Mouse (Mus musculus): Measurements from ENCODE around the gene Lst1.

Lst1 gene

DNA sequence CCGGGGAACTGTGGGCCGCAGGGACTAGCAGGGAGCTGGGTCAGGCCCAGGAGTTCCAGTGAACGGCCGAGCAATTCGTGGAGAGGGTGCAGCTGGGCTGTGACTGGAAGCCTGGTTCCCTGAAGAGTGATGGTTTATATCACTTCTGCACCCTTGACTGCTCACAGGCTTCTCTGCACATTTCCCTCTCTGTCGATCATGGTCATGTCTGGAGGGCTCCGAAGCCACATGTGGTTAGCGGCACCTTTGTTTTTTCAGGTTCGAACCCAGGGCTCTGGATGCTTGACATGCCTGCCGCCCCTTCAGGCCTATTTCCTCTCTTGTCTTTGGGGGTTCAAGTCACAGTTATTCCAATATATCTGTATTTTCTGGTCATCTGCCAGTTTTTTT lies 17.1 kb upstream of the Lst1 start:
- DNase-seq, result no peak

GRCm38 (mm10) chr17:35204494-35205379 lies 16.5 kb upstream of the Lst1 start, which contains the start of gene Lta:
TSS of gene Lta (minus strand) at chr17:35205351.
- DNase-seq, result no peak

- DNase-seq, result no peak
Observed at GRCm38 (mm10) chr17:35202442-35202841, 14.2 kb upstream of the Lst1 start.

DNA sequence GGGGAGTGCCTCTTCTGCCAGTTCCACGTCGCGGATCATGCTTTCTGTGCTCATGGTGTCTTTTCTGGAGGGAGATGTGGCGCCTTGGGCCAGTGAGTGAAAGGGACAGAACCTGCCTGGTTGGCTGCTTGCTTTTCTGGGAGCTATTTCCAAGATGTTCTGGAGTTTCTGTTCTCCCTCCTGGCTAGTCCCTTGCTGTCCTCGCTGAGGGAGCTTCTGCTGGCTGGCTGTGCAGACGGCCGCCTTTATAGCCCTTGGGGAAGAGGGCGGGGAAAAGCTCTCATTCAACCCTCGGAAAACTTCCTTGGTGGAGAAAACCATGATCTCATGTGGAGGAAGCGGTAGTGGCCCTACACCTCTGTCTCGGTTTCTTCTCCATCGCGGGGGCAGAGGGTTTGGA lies 13.5 kb upstream of the Lst1 start, which contains the start of gene Tnf:
Tnf (minus strand) TSS at position 221 of the 400 bp plus-strand sequence.
- no peak for DNase-seq

GRCm38 (mm10) chr17:35201128-35201527 lies 12.9 kb upstream of the Lst1 start:
- no peak for DNase-seq

DNA sequence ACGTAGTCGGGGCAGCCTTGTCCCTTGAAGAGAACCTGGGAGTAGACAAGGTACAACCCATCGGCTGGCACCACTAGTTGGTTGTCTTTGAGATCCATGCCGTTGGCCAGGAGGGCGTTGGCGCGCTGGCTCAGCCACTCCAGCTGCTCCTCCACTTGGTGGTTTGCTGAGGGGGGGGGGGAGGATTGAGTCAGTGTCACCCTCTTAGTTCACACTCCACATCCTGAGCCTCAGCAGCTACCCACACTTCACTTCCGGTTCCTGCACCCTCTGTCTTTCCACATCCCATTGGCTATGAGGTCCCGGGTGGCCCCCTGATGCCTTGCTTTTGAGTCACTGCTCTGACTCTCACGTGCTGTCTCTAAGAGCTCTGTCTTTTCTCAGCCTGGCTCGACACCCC lies 12.2 kb upstream of the Lst1 start:
- no peak for DNase-seq

GRCm38 (mm10) chr17:35198946-35199345 lies 10.7 kb upstream of the Lst1 start:
- no peak for DNase-seq

DNA sequence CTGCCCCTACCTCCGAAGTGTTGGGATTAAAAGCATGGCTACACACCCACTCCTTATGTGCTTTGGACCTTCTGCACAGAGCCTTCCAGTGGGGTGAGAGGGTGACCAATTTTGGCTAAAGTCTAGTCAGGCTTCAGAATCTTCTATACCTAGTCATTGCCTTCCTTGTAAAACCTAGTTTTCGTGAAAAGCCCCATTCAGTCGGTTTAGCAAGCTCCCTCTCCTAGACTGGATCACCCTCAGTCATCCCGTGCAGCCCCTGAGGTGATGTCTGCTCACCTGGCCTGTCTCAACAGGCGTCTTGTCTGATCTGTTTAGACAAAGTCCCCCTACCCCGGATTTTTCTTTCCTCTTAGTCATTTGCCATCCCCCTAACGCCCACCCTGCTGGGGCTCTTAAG lies 9.8 kb upstream of the Lst1 start:
- no peak for DNase-seq

GRCm38 (mm10) chr17:35197126-35197525 lies 8.9 kb upstream of the Lst1 start:
- no peak for DNase-seq

GRCm38 (mm10) chr17:35196321-35196641 lies 8.0 kb upstream of the Lst1 start:
- DNase-seq, result no peak

DNA sequence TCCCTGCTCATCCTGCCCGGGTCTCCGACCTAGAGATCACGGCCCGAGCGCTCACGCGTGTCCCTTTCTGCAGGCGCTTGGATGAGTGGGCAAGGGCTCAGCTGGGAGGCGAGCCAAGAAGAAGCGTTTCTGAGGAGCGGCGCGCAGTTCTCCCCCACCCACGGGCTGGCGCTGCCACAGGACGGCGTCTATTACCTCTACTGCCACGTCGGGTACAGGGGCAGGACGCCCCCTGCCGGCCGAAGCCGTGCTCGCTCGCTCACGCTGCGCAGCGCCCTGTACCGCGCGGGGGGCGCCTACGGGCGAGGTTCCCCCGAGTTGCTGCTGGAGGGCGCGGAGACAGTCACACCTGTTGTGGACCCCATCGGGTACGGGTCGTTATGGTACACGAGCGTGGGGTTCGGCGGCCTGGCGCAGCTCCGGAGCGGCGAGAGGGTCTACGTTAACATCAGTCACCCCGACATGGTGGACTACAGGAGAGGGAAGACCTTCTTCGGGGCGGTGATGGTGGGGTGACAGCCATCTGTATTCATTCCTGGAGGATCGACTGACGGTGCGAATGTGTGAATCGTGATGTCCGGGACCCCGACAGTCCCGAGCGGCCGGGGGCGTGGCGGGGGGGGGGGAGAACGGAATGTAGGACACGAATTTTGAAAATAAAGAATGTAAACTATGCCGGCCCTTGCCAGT lies 7.5 kb upstream of the Lst1 start:
- peak; percentile 90 for DNase-seq

DNA sequence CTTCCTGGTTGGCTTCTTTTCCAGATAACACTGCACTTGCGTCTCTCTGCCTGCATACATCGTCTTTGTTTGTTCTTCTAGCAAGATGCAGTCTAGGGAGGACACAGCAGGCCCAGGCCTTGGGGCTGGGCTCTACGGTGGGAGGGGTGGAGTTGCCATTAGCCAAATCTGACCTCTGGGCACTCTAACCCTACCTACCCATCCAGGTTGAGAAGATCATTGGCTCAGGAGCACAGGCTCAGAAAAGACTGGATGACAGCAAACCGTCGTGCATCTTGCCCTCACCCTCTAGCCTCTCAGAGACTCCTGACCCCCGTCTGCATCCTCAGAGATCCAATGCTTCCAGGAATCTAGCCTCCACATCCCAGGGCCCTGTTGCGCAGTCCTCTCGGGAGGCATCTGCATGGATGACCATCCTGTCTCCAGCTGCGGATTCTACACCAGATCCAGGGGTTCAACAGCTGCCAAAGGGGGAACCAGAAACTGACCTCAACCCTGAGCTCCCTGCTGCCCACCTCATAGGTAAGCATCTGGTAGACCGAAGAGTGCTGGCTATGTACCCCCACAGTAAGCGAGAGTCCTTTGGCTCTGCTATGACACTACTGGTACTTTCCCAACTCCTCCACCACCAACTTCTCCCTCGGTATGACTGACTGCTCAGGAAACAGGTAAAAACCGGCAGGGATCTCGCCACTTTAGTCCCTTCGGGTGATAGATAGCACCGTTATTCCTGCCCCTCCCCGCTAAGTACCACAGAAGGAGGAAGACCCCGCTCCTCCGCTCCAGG lies 6.8 kb upstream of the Lst1 start:
- DNase-seq, result no peak

DNA sequence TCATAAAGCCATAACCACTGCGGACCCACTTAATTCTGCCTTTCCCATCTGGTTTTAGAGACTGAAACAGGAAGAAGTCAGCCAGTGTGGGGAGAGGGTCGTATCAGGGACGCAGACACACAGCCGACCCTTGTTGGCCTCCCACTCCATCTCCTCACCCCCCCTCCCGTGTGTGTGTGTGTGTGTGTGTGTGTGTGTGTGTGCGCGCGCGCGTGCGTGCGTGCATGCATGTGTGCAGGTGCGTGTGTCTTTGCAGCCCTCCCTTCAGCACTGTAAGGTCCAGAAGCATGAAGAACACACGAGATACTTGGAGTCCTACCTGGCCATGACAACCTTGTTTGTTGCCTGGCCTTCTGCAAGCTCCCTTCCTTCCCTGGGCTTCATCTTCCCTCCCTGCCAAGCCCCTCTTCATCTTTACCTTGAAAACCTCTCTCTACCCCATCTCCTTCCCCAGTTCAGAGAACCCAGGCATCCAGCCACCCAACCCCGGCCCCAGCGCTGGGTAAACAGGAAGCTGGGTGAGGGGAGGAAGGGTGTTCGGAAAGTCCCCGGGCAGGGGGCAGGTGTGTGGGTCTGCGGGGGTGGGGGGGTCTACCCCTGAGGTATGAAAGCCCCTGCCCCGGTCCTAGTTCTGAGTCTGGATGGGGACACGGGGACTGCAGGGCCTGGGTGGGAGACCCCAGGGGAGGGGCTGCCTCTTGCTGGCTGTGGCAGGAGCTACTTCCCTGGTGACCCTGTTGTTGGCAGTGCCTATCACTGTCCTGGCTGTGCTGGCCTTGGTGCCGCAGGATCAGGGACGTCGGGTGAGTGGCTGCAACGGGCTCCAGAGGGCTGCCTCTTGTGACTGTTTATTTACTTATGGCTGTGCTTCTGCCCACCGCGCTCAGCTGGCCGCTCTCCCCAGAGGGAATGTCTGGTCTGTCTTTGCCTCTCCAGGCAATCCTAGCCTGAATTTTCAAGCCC lies 5.9 kb upstream of the Lst1 start, which contains the start of gene Ltb:
Ltb (plus strand) TSS at position 559 of the 963 bp plus-strand sequence.
- no peak for DNase-seq

DNA sequence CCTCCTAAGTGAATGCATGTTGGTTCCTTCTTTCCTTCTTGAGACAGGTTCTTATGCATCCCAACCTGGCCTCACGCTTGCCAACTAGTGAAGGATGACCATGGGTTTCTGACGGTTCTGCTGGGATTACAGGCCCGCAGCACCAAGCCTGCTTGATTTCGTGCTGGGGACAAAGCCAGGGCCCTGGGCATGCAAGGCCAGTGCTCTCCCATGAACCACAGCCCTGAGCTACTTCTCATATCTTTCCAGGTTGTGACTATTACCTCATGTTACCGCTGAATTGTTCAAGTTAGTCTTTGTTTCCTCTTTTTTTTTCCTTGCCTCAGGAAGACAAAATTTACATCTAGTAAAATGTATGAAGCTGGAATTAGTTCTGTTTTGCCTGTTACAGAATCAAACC lies 4.7 kb upstream of the Lst1 start:
- DNase-seq, result no peak

DNA sequence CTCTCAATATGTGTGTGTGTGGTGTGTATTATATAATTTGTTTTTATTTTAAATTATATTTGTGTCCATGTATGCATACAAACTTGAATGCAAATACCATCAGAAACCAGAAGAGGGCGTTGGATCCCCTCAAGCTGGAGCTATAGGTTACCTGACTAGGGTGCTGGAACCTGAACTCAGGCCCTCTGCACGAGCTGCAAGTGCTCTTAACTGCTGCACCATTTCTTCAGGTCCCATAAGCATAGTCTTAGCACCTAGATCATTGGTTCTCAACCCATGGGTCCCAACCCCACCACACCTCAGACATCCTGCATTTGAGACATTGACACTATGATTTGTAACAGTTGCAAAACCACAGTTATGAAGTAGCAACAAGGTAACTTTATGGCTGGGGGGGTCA lies 3.5 kb upstream of the Lst1 start:
- no peak for DNase-seq

DNA sequence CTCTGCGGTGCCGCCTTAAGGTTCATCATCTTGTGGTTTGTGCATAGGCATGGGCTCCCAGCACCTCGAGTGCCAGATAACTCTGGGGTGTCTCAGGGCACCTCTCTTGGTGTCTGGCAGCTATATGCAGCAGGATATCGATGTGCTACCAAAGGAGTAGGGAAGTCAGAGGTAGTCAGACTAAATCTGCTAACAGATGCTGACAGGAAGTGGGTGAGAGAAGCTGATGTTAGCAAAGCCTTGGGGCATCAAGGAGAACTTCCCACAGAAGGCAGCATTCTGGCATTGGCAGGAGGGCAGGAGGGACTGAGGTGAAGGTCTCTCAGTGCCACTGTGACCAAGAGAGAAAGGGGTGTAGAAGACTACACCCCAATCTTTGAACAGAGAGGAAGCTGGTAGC lies 1.9 kb upstream of the Lst1 start:
- DNase-seq, result no peak

DNA sequence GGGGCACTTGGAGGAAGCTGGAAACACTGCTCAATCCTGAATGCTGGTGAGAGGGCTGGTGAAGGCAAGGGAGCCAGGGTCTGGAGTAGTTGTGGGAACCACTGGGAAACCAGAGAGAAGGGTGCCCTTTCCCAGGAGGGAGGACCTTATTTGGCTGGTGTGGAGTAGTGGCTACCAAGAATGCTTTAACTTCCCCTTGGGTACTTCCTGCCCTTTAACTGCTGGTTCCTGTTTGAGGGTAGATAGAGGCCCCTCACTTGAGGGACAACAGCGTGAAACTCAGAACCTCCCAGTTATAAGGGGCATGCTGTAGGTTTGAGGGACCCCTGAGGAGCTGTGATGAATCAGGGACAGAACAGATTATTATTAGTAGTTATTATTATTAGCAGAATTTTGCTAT lies 947 bp upstream of the Lst1 start:
- no peak for DNase-seq

- no peak for DNase-seq
Observed at GRCm38 (mm10) chr17:35187345-35187744, 894 bp downstream of the Lst1 start.

- peak; percentile 51 for DNase-seq
Observed at GRCm38 (mm10) chr17:35186681-35187080, 1.6 kb downstream of the Lst1 start.

DNA sequence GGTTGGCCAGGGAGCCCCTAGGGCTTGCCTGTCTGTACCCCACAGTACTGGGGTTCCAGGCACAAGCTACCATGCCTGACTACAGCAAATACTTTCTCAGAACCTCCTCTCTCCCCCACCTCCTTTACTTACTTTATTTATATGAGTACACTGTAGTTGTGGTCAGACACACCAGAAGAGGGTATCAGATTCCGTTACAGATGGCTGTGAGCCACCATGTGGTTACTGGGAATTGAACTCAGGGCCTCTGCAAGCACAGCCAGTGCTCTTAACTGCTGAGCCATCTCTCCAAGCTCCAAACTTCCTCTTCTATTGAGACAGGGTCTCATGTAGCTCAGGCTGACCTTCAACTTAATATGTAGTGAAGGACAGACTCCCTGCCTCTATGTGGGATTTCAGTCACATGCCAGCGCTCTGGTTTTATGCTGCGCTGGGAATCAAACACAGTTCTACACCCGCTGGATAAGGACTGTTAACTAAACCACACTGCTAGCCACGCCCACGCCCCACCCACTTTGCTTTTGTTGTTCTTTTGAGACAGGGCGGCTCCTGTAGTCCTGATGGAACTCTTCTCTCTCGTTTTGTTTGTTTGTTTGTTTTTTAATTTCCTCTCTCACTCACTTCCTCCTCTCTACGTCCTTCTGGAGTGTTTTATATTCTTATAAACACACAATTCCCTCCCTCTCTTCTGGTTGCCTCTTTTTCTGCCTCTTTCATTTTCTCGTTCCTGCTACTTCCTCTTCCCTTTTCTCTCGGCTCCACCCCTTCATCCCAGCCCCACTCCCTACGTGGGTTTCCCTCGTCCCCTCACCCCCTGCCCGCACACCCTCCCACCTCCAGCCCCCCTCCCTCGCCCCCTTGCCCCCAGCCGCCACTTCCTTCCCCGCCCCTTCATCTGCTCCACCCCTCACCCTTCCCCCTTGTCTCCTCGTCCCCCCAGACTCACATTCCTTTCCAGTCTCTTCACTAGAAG lies 2.3 kb downstream of the Lst1 start:
- peak; percentile 84 for DNase-seq

DNA sequence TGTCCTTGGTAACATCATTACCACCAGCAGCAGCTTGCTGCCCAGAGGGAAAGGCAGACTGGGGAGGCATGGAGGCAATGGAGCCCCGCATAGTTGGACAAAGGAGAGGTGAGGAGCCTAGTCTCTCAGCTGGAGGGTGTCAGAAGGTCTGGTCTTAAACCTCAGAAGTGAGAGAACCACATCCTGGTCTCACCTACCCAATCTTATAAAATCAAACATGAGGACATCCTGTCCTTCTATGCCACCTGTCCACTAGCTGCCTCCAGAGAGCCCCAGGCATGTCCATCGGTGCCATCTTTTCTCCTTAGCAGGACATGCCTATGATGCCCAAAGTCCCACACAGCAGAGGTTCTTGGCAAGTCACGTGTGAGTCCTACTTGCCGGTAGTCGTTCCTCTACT lies 8.1 kb downstream of the Lst1 start:
- no peak for DNase-seq
